ENCODE assay signal across 8 mouse cellular contexts in genomic region chr2:104130969-104131368, GRCm38 (mm10). TPM values are rescaled to one million over a fixed set of nuclear protein-coding genes. Genes with fewer than 3 reads are reported as not detected.
DNase-seq lines count a peak whose midpoint lies in the region; ATAC-seq lines count a peak whose summit lies in the region.

No protein-coding gene starts in this region.

- H3K36me3 ChIP-seq in hindbrain, embryonic 10.5 days: no peaks in the 10 kb centered on the region
- H3K36me3 ChIP-seq in hindbrain, embryonic 13.5 days: no peaks in the 10 kb centered on the region
- no peaks in the 10 kb centered on the region for H3K36me3 ChIP-seq in liver, embryonic 13.5 days

- H3K27ac ChIP-seq in hindbrain, embryonic 10.5 days: no peak overlapping the region
- no peak overlapping the region for H3K27ac ChIP-seq in hindbrain, embryonic 13.5 days
- peak overlapping the region; percentile 93 for H3K27ac ChIP-seq in liver, embryonic 13.5 days

- no peak for ATAC-seq in hindbrain, embryonic 13.5 days (ENCODE audit: low FRiP score)
- ATAC-seq in liver, embryonic 13.5 days (ENCODE audit: low read depth): no peak

- H3K4me1 ChIP-seq in hindbrain, embryonic 10.5 days (replicated peaks): no peaks in the 10 kb centered on the region; the same call in 1 of the 2 replicates
- H3K4me1 ChIP-seq in hindbrain, embryonic 13.5 days (replicated peaks): no peaks in the 10 kb centered on the region
- H3K4me1 ChIP-seq in liver, embryonic 13.5 days (replicated peaks): peaks cover 45% of the 10 kb centered on the region

- H3K27me3 ChIP-seq in hindbrain, embryonic 10.5 days (ENCODE audit: insufficient read depth, poor library complexity, severe bottlenecking): peaks cover 15% of the 10 kb centered on the region
- H3K27me3 ChIP-seq in hindbrain, embryonic 13.5 days: peaks cover 5% of the 10 kb centered on the region; the same call in 1 of the 2 replicates
- peaks cover 48% of the 10 kb centered on the region for H3K27me3 ChIP-seq in liver, embryonic 13.5 days

- H3K9me3 ChIP-seq in hindbrain, embryonic 10.5 days: no peaks in the 10 kb centered on the region
- H3K9me3 ChIP-seq in hindbrain, embryonic 13.5 days: no peaks in the 10 kb centered on the region
- H3K9me3 ChIP-seq in liver, embryonic 13.5 days (replicated peaks): no peaks in the 10 kb centered on the region

- no peak overlapping the region for H3K4me3 ChIP-seq in hindbrain, embryonic 10.5 days
- H3K4me3 ChIP-seq in hindbrain, embryonic 13.5 days: no peak overlapping the region
- no peak overlapping the region for H3K4me3 ChIP-seq in liver, embryonic 13.5 days (replicated peaks)

- WGBS in hindbrain, embryonic 10.5 days: 67% methylated on average over 3 of the region's 3 CpGs
- WGBS in hindbrain, embryonic 13.5 days: 69% methylated on average over 3 of the region's 3 CpGs
- WGBS in liver, embryonic 13.5 days (ENCODE audit: insufficient replicate concordance): 39% methylated on average over 3 of the region's 3 CpGs

- H3K9ac ChIP-seq in hindbrain, embryonic 13.5 days: no peak overlapping the region
- peak overlapping the region; percentile 57; the same call in 1 of the 2 replicates for H3K9ac ChIP-seq in liver, embryonic 13.5 days

- H3K4me2 ChIP-seq in hindbrain, embryonic 13.5 days: no peak overlapping the region
- H3K4me2 ChIP-seq in liver, embryonic 13.5 days: peak overlapping the region; percentile 61; the same call in 1 of the 2 replicates

- DNase-seq in hindbrain, embryonic 10.5 days (ENCODE audit: low spot score): peak; percentile 34
- peak; percentile 44 for DNase-seq in 416B (ENCODE audit: low read depth)
- DNase-seq in adrenal gland, postnatal 36 days: peak; percentile 67 to 72
- no peak for DNase-seq in liver, embryonic 13.5 days
- peak; percentile 31 for DNase-seq in thymus, postnatal 0 days (ENCODE audit: low spot score)
- DNase-seq in layer of hippocampus, adult 18-20 months (ENCODE audit: low spot score in 2 of 2): no peak
- no peak for DNase-seq in left cerebral cortex, postnatal 14 days (ENCODE audit: low spot score in 2 of 2)

- intact Hi-C loops in left cerebral cortex, postnatal 14 days (cut with DNase I): loop anchor here (10.0 kb wide), 1 partner anchor 204 kb away; no protein-coding TSS in a partner anchor

RNA-seq across cellular contexts. Expression of gene A930018P22Rik, which starts 8.4 kb away (rescaled TPM):
- 0.20 TPM in 2 replicates for polyA plus RNA-seq in hindbrain, embryonic 10.5 days (2016; fragmentation: Nextera tagmentation; extraction: Ambion mirVana)
- polyA plus RNA-seq in hindbrain, embryonic 13.5 days (2015; fragmentation: Nextera tagmentation; extraction: Ambion mirVana): not detected in 2 replicates
- 1 to 10 TPM; 1.1 to 2.1 TPM for total RNA-seq in adrenal gland, postnatal 36 days (2021)
- polyA plus RNA-seq in liver, embryonic 13.5 days (2015; fragmentation: Nextera tagmentation; extraction: Ambion mirVana): 0.19 and 0.48 TPM in 2 replicates
- not detected in 2 replicates for polyA plus RNA-seq in thymus, postnatal 0 days (2015; fragmentation: Nextera tagmentation; extraction: Ambion mirVana)
- total RNA-seq in layer of hippocampus, adult 18-20 months (2021): under 1 TPM in 1 of 2 experiments, not detected in 1; 0.40 TPM
- under 1 TPM in 1 of 2 experiments, not detected in 1; 0.44 TPM for total RNA-seq in left cerebral cortex, postnatal 14 days (2021)

RNA-seq across cellular contexts. Expression of gene Cd59a, which starts 35.4 kb away (rescaled TPM):
- 26.4 and 30.1 TPM in 2 replicates for polyA plus RNA-seq in hindbrain, embryonic 10.5 days (2016; fragmentation: Nextera tagmentation; extraction: Ambion mirVana)
- 17.9 and 18.7 TPM in 2 replicates for polyA plus RNA-seq in hindbrain, embryonic 13.5 days (2015; fragmentation: Nextera tagmentation; extraction: Ambion mirVana)
- total RNA-seq in adrenal gland, postnatal 36 days (2021): 100 to 1,000 TPM in 1 of 2 experiments, 10 to 100 TPM in 1; 85.0 to 104 TPM
- 82.9 and 85.7 TPM in 2 replicates for polyA plus RNA-seq in liver, embryonic 13.5 days (2015; fragmentation: Nextera tagmentation; extraction: Ambion mirVana)
- polyA plus RNA-seq in thymus, postnatal 0 days (2015; fragmentation: Nextera tagmentation; extraction: Ambion mirVana): 8.4 and 9.1 TPM in 2 replicates
- total RNA-seq in layer of hippocampus, adult 18-20 months (2021): 1 to 10 TPM; 3.7 to 5.3 TPM
- total RNA-seq in left cerebral cortex, postnatal 14 days (2021): 1 to 10 TPM; 2.0 to 2.1 TPM

Comparison
In these comparisons a context has a peak if more than half of its experiments do, and no peak if none do; other contexts are left out.
1. DNase-seq: peak in hindbrain, embryonic 10.5 days (single experiment), 416B (single experiment), adrenal gland, postnatal 36 days (2 of 2) and thymus, postnatal 0 days (single experiment); none in liver, embryonic 13.5 days (single experiment), layer of hippocampus, adult 18-20 months (0 of 2) and left cerebral cortex, postnatal 14 days (0 of 2).